Mouse (Mus musculus): ENCODE data around the gene 9430097D07Rik.

Gene 9430097D07Rik

DNA sequence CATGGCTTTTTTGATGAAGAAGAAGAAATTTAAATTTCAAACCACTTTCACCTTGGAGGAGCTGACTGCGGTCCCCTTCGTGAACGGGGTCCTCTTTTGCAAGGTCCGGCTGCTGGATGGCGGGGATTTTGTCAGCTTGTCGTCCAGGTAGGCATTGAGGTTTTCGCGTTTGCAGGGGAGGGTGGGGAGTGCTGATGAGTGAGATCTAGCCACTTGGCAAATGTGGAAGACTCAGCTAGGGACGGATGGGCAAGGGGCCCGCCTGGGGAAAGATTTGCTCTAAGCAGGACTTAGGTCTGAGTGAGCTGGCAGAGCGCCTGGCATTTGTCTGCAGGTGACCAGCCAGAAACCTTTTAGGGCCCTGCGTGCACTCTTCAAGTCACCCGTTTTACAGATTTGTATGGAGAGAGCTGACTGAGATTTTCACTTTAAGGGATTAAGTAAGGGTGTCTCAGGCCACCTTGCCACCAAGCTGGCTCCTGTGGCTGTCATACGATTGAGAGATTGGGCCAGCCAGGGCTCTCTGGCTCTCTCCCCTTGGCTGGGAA is 39.3 kb downstream of the 9430097D07Rik start:
- no peak for DNase-seq (ENCODE audit: low read depth in 2 of 2, low spot score in 2 of 2)

DNA sequence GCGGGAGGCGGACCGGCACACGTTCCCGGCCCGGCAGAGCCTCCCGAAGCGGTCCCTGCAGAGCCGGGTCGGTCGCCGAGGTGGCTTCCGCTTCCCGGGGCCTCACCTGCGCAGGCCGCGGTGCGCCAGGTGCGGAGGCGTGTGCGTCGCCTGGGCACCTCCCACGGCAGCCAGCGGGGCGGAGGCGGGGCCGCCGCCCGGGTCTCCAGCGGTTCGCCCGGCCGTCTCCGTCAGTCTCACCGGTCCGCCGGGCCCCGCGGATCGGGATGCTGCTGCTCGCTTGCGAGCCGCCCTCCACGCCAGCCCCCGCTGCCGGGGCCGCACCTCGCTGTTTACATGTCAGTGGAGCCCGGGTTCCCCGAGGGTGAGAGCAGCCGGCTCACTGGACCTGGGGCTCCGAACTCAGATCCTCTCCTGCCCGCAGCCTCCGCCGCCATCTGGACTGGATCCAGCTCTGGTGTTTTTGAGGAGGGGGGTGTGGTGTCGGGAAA is 39.9 kb downstream of the 9430097D07Rik start:
- DNase-seq (ENCODE audit: low read depth in 2 of 2, low spot score in 2 of 2), result peak in 1 of 2 experiments; percentile 67

DNA sequence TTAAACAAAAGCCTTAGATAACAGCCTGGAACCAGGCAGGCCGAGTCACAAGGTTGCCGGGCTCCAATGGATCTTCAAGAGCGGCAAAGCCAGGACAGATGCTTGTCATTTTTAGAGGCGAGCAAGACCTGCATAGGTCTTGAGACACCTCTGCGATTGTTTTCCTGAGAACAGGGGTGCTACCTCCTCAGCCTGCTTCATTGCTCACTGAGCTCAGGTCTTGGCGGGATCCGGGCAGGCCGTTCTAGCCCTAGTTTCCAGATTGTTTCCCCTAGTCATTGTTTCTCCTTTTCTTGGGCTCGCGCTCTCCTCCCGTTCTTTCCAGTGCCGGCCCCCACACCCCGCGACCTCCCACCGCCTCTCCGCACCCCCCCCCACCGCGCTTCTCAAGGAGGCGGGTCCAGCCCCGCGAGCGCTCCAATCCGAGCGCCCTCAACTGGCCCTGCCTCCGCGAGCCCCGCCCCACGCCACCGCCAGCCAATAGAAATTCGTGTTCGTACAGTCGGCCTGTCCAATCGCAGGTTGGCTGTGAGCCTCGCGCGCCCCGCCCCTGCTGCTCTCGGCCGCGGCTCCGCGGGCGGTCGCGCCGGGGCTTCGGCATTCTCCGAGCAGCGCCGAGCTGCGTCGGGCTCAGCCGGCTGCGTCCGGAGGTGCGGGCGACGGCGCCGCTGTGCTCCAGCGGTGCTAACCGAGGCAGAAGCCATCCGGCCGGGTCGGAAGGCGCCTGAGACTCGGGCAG is 40.6 kb downstream of the 9430097D07Rik start, which contains the start of gene Fam102a:
TSS of gene Fam102a (plus strand) at position 600 of the 739 bp plus-strand sequence.
- peak; percentile 96 to 97 for DNase-seq (ENCODE audit: low read depth in 2 of 2, low spot score in 2 of 2)

DNA sequence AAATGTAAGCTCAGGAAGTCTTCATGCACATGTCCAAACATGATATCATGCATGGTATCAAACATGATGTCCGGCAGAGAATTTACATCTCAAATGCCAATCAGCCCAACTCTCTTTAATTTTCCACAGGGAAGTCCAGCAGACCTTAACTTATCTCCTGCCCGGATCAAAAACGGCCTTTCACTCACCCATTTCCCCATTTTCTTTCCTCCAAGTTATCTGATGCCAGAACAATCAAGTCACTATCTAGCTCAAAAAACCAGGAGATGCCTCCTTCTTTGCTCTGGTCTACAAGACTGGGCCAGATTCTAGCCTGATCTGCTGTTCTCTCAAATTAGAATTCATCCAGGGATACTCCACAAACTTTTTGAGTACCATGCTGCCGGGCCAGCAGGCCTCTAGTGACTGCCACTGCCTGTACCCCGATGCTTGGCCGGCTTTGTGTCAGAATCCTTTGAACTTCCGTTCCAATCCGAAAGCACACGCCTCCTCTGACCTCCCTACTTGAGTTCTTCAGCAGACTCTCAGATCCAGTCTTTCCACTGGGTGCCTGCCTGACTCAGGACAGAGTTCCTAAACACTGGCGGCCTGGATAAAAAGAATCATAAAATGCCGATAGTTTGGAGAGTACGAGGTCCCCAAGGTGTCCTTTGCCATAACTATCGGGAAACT is 41.3 kb downstream of the 9430097D07Rik start:
- DNase-seq (ENCODE audit: low read depth in 2 of 2, low spot score in 2 of 2), result no peak

DNA sequence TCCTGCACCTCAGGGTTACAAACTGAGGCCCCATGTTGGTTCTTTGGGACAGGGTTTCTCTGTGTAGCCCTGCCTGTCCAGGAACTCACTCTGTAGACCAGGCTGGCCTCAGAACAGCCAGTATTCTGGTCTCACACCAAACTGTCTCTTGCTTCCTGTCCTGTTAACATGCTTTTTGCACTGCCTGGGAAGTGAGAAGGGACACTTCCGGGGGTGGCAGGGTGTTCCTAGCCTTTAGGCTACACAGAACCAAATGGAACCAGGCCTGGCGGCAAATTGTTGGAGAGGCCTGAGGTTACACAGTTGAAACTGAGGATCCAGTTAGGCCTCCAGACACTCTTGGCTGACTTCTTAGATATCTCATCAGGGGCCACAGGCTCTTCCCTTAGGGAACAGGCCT is 42.3 kb downstream of the 9430097D07Rik start:
- DNase-seq (ENCODE audit: low read depth in 2 of 2, low spot score in 2 of 2), result no peak

DNA sequence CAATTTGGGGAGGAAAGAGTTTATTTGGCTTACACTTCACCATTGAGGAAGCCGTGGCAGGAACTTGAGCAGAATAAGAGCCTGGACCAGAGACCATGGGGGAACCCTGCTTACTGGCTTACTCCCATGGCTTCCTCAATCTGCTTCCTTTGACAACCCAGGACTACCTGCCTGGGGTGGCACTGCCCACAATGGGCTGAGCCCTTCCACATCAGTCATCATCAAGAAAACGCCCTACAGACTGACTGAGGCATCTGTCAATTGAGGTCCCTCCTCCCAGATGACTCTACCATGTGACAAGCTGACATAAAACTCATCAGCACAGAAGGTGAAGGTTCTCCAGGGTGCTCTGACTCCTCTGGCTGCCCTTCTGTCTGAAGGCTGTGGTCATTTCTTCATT is 45.0 kb downstream of the 9430097D07Rik start:
- no peak for DNase-seq (ENCODE audit: low read depth in 2 of 2, low spot score in 2 of 2)

DNA sequence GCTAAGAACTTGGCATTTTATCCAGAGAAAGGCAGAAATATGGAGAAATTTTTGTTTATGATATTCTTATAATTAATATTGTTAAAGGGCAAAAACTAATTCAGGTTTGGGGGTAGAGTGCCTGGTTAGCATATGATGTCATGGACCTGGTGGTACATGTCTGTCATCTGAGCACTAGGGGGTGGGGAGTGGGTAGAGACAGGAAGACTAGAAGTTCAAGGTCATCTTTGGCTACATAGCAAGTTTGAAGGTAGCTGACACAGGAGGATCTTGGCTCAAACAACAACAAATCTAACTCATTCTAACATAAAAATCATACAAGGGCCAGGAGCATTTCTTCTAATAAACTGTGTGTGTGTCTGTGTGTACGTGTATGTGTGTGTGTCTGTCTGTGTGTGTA is 47.2 kb downstream of the 9430097D07Rik start:
- no peak for DNase-seq (ENCODE audit: low read depth in 2 of 2, low spot score in 2 of 2)

DNA sequence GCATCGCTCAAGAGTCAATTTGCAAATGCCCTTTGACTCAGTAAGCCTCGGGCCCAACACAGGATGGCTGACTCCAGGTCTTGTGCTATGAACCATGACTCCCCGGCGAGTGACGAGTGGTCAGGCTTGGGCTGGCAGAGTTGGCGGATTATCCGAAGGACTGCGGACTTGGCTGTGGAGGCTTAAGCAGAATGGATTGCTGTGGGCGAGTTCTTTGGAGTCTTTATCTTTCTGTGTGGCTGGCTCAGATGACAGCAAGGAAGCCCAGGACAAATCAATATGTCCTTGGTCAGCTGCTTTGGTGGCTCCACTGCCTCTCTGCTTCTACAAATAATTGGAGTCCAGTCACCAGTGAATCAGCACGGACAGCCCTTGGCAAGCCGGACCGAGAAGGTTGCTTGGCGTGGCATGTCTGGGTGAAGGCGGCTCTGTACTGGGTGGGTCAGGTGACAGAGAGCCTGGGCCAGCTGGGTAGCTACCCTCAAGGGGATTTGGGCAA is 48.0 kb downstream of the 9430097D07Rik start:
- DNase-seq (ENCODE audit: low read depth in 2 of 2, low spot score in 2 of 2), result no peak

DNA sequence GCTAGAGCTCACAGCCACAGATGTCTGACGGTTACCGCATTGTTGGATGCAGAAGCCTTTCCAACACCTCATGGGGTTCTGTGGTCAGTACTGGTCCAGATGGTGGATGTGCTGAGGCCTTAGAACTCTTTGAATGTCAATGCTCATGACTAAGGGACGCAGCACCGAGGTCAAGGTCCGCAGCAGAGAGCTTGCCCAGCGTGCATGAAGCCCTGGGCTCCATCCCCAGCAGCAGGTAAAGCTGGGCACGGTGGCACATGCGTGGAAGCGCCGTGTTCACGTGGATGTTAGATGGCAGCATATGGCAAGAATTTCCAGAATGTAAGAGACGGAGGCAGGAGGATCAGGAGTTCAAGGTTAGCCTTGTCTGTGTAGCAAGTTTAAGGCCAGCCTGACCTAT is 49.7 kb downstream of the 9430097D07Rik start:
- DNase-seq (ENCODE audit: low read depth in 2 of 2, low spot score in 2 of 2), result no peak

DNA sequence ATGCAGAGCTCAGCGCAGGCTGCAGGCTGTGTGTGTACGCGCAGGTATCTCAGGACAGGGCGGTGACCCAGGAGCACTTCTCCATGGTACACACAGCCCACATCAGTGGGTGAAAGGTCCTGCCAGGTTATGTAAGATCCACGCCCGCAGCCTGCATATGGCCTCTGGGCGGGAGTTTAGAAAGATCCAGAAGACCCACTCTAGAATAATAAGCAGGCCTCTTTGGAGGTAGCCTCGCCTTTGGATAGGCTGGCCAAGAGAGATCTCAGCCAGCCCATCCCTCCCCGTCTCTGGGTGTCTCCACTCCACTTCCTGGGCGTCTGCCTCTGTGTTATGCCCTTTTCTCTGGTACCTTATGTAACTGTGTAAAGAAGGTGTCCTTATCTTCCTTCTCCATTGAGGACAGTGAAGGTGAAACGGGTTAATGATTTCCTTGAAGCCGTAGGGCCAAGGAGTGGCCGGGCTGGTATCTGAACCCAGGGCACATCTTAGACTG is 50.9 kb downstream of the 9430097D07Rik start:
- no peak for DNase-seq (ENCODE audit: low read depth in 2 of 2, low spot score in 2 of 2)

All from CD8-positive naive resting alpha-beta T cell, adult 2 months (primary cell).